8 mouse cellular contexts compared by ENCODE assay signal in the genomic region with DNA sequence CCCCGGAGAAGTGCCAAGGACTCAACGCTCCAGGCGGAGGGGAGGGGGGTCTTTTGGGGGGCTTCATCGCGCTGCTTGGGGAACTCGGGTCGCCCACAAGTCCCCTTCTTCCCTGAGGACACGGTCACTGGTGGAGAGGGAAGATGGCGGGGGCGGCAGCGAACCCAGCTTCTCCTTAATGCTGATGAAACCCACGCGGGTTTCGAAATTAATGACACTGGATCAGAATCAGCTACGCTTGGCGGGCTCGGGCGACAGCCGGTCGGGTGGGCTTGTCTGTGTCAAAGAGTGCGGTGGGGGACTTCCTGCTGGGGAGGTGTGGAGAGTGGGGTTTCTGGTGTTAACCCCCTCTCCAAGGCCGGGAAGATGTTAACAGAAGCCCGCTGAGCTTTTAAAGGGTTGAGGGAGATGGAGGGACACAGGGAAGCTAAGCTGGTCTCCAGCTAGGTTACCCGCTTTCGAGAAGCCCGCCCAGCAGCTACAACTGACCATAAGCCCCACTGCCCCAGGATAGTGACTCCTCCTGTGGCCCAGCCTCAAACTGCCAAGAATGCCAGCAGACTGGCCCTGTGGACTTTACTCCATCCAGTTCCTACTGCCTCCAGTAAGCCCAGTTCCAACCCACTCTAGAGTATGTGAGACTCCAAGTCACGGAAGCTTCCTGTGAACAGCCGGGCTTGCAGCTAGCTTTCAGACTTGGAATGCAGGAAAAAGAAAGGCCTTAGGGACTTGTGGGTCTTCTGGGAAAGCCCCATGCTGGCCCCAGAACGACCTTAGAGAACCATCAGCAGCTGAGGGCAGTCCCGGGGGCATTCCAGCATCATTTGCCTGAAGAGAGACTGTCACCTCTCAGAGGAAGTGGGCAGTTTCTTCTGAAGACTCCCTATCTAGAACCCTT.
DNase-seq lines count a peak whose midpoint lies in the region; ATAC-seq and TF ChIP-seq lines count a peak whose summit lies in the region.

No protein-coding gene starts in this region.

- no peaks in the 10 kb centered on the region for H3K27me3 ChIP-seq in hindbrain, postnatal 0 days (ENCODE audit: insufficient read depth, low read length)
- H3K27me3 ChIP-seq in liver, embryonic 14.5 days (ENCODE audit: control insufficient read depth, insufficient read depth, low read length), result no peaks in the 10 kb centered on the region
- peaks cover 10% of the 10 kb centered on the region; the same call in 1 of the 2 replicates for H3K27me3 ChIP-seq in neural tube, embryonic 15.5 days (replicated peaks)

- peak overlapping the region; percentile 65 for H3K4me2 ChIP-seq in hindbrain, postnatal 0 days (ENCODE audit: low read depth, low read length)
- peak overlapping the region; percentile 70 for H3K4me2 ChIP-seq in liver, embryonic 14.5 days (ENCODE audit: low read depth)
- H3K4me2 ChIP-seq in neural tube, embryonic 15.5 days, result peak overlapping the region; percentile 71

- no peaks in the 10 kb centered on the region for H3K36me3 ChIP-seq in hindbrain, postnatal 0 days (ENCODE audit: insufficient read depth, low read length)
- no peaks in the 10 kb centered on the region for H3K36me3 ChIP-seq in liver, embryonic 14.5 days (replicated peaks; ENCODE audit: control insufficient read depth, insufficient read depth, low read depth)
- H3K36me3 ChIP-seq in neural tube, embryonic 15.5 days, result no peaks in the 10 kb centered on the region

- no peak for TF ChIP-seq EP300 in liver, embryonic 14.5 days (IDR thresholded peaks at IDR 0.05; ENCODE audit: low read depth)

- DNase-seq in 3T3-L1 (ENCODE audit: low read depth, low spot score), result peak; percentile 64
- DNase-seq in hindbrain, postnatal 0 days (ENCODE audit: low spot score), result no peak
- no peak for DNase-seq in liver, embryonic 14.5 days (ENCODE audit: low read depth in 3 of 3, low spot score in 3 of 3)
- no peak for DNase-seq in left cerebral cortex, adult 8-10 months (ENCODE audit: low spot score in 2 of 2)

- H3K4me3 ChIP-seq in hindbrain, postnatal 0 days (ENCODE audit: low read length), result peak overlapping the region; percentile 35
- H3K4me3 ChIP-seq in liver, embryonic 14.5 days (ENCODE audit: insufficient read depth in 1 of 2, low read depth in 2 of 2, low read length in 2 of 2), result peak overlapping the region; percentile 68 to 72
- H3K4me3 ChIP-seq in neural tube, embryonic 15.5 days (replicated peaks), result peak overlapping the region; percentile 42

- peak; percentile 52 for ATAC-seq in CD4-positive, CD25-positive, alpha-beta regulatory T cell, adult 4 months
- ATAC-seq in erythroblast, adult 5-6 weeks (replicated peaks; ENCODE audit: low FRiP score, poor library complexity, severe bottlenecking), result 0 out of 2 replicates have a peak, but pooled peaks have one; percentile 41
- no peak; the same call in 1 of the 2 replicates for ATAC-seq in hindbrain, postnatal 0 days
- peak; percentile 21; the same call in 1 of the 2 replicates for ATAC-seq in liver, embryonic 14.5 days (ENCODE audit: insufficient read depth)
- peak; percentile 37; the same call in 1 of the 2 replicates for ATAC-seq in neural tube, embryonic 15.5 days (ENCODE audit: low FRiP score)
- no peak for ATAC-seq in monocyte, adult 5-6 weeks (replicated peaks; ENCODE audit: insufficient number of reproducible peaks, low FRiP score, low TSS enrichment, poor library complexity, severe bottlenecking)

- WGBS in hindbrain, postnatal 0 days, result 31% methylated on average over 30 of the region's 30 CpGs
- WGBS in liver, embryonic 14.5 days (ENCODE audit: insufficient replicate concordance), result 17% methylated on average over 30 of the region's 30 CpGs
- WGBS in neural tube, embryonic 15.5 days, result 12% methylated on average over 30 of the region's 30 CpGs

- no peak for TF ChIP-seq CTCF in hindbrain, postnatal 0 days (IDR thresholded peaks at IDR 0.05; ENCODE audit: low read depth)
- TF ChIP-seq CTCF in liver, embryonic 14.5 days (IDR thresholded peaks at IDR 0.05; ENCODE audit: low read depth), result no peak

- peak overlapping the region; percentile 60 for H3K9ac ChIP-seq in hindbrain, postnatal 0 days (replicated peaks; ENCODE audit: low read length)
- H3K9ac ChIP-seq in liver, embryonic 14.5 days (replicated peaks), result peak overlapping the region; percentile 65
- peak overlapping the region; percentile 61 for H3K9ac ChIP-seq in neural tube, embryonic 15.5 days (replicated peaks)

- no peaks in the 10 kb centered on the region for H3K9me3 ChIP-seq in hindbrain, postnatal 0 days (ENCODE audit: low read length)
- H3K9me3 ChIP-seq in liver, embryonic 14.5 days (ENCODE audit: control insufficient read depth, low read length), result no peaks in the 10 kb centered on the region
- no peaks in the 10 kb centered on the region for H3K9me3 ChIP-seq in neural tube, embryonic 15.5 days (replicated peaks)

- H3K27ac ChIP-seq in hindbrain, postnatal 0 days, result peak overlapping the region; percentile 62; the same call in 1 of the 2 replicates
- no peak overlapping the region for H3K27ac ChIP-seq in liver, embryonic 14.5 days
- H3K27ac ChIP-seq in neural tube, embryonic 15.5 days (replicated peaks), result peak overlapping the region; percentile 80

- no peaks in the 10 kb centered on the region for H3K4me1 ChIP-seq in hindbrain, postnatal 0 days (ENCODE audit: insufficient read depth, low read length)
- peaks cover 4 to 9% of the 10 kb centered on the region in 2 experiments; a peak in 3 of 4 replicates for H3K4me1 ChIP-seq in liver, embryonic 14.5 days (replicated peaks; ENCODE audit: control insufficient read depth in 2 of 2, insufficient read depth in 2 of 2, low read length in 1 of 2)
- peaks cover 21% of the 10 kb centered on the region for H3K4me1 ChIP-seq in neural tube, embryonic 15.5 days

Comparison
In these comparisons a context has a peak if more than half of its experiments do, and no peak if none do; other contexts are left out.
1. ATAC-seq: peak in CD4-positive, CD25-positive, alpha-beta regulatory T cell, adult 4 months (single experiment), erythroblast, adult 5-6 weeks (single experiment), liver, embryonic 14.5 days (single experiment) and neural tube, embryonic 15.5 days (single experiment); none in hindbrain, postnatal 0 days (single experiment) and monocyte, adult 5-6 weeks (single experiment).
2. Peak in every context shown above with its lines, with median percentiles within 50 percentile points of each other: H3K4me2 ChIP-seq, H3K4me3 ChIP-seq and H3K9ac ChIP-seq.